ENCODE assay signal across 8 mouse cellular contexts in genomic region chr12:72236564-72237011, GRCm38 (mm10). TPM values are rescaled to one million over a fixed set of nuclear protein-coding genes. Genes with fewer than 3 reads are reported as not detected.
A peak's percentile ranks its signal among the peaks of the same experiment; 100 is the strongest.
DNase-seq lines count a peak whose midpoint lies in the region; ATAC-seq lines count a peak whose summit lies in the region.

No protein-coding gene starts in this region.

- peak overlapping the region; percentile 61 for H3K9ac ChIP-seq in embryonic facial prominence, embryonic 14.5 days (ENCODE audit: low read depth, low read length)
- H3K9ac ChIP-seq in liver, embryonic 15.5 days, result no peak overlapping the region

- no peak overlapping the region; the same call in 1 of the 2 replicates for H3K27ac ChIP-seq in embryonic facial prominence, embryonic 14.5 days (replicated peaks; ENCODE audit: low read depth, low read length)
- peak overlapping the region; percentile 65; the same call in 1 of the 2 replicates for H3K27ac ChIP-seq in heart, embryonic 10.5 days
- no peak overlapping the region for H3K27ac ChIP-seq in liver, embryonic 15.5 days (replicated peaks)

- no peaks in the 10 kb centered on the region for H3K9me3 ChIP-seq in embryonic facial prominence, embryonic 14.5 days (ENCODE audit: control insufficient read depth, low read length)
- H3K9me3 ChIP-seq in heart, embryonic 10.5 days, result no peaks in the 10 kb centered on the region
- H3K9me3 ChIP-seq in liver, embryonic 15.5 days (replicated peaks), result no peaks in the 10 kb centered on the region

- peaks cover 17% of the 10 kb centered on the region for H3K27me3 ChIP-seq in embryonic facial prominence, embryonic 14.5 days (replicated peaks; ENCODE audit: control insufficient read depth, insufficient read depth, low read length)
- peaks cover 36% of the 10 kb centered on the region for H3K27me3 ChIP-seq in heart, embryonic 10.5 days (ENCODE audit: insufficient read depth, poor library complexity, severe bottlenecking)
- H3K27me3 ChIP-seq in liver, embryonic 15.5 days, result peaks cover 36% of the 10 kb centered on the region

- peaks cover 4% of the 10 kb centered on the region; the same call in 1 of the 2 replicates for H3K4me1 ChIP-seq in embryonic facial prominence, embryonic 14.5 days (ENCODE audit: control insufficient read depth, insufficient read depth, low read length)
- H3K4me1 ChIP-seq in heart, embryonic 10.5 days, result peaks cover 19% of the 10 kb centered on the region; the same call in 1 of the 2 replicates
- H3K4me1 ChIP-seq in liver, embryonic 15.5 days (replicated peaks), result no peaks in the 10 kb centered on the region

- H3K36me3 ChIP-seq in embryonic facial prominence, embryonic 14.5 days (ENCODE audit: control insufficient read depth, insufficient read depth, low read length), result no peaks in the 10 kb centered on the region
- H3K36me3 ChIP-seq in heart, embryonic 10.5 days, result no peaks in the 10 kb centered on the region
- H3K36me3 ChIP-seq in liver, embryonic 15.5 days (replicated peaks), result no peaks in the 10 kb centered on the region

- peak; percentile 94 for ATAC-seq in embryonic facial prominence, embryonic 14.5 days (ENCODE audit: low read depth)
- no peak for ATAC-seq in liver, embryonic 15.5 days (ENCODE audit: insufficient read depth)
- ATAC-seq in inflammation-experienced regulatory T-cells, adult 6 months, result no peak

- peak overlapping the region; percentile 50 for H3K4me3 ChIP-seq in embryonic facial prominence, embryonic 14.5 days (ENCODE audit: low read depth, low read length)
- peak overlapping the region; percentile 66 for H3K4me3 ChIP-seq in heart, embryonic 10.5 days
- peak overlapping the region; percentile 30 for H3K4me3 ChIP-seq in liver, embryonic 15.5 days (replicated peaks)

- 0% methylated on average over 32 of the region's 56 CpGs for WGBS in embryonic facial prominence, embryonic 14.5 days
- under 1% methylated on average over 56 of the region's 56 CpGs for WGBS in heart, embryonic 10.5 days
- under 1% methylated on average over 56 of the region's 56 CpGs for WGBS in liver, embryonic 15.5 days (ENCODE audit: insufficient replicate concordance)

- DNase-seq in urinary bladder, postnatal 14 days (ENCODE audit: low spot score), result peak; percentile 26
- DNase-seq in urinary bladder, adult 2 months (ENCODE audit: low spot score), result no peak
- peak; percentile 89 for DNase-seq in embryonic facial prominence, embryonic 14.5 days (ENCODE audit: low spot score)
- peak; percentile 76 for DNase-seq in heart, embryonic 10.5 days (ENCODE audit: low spot score)
- peak; percentile 75 to 83 for DNase-seq in kidney, postnatal 4 days
- peak; percentile 25 for DNase-seq in ovary, postnatal 14 days (ENCODE audit: low spot score)

- peak overlapping the region; percentile 92 for H3K4me2 ChIP-seq in embryonic facial prominence, embryonic 14.5 days (ENCODE audit: low read depth, low read length)
- peak overlapping the region; percentile 61 for H3K4me2 ChIP-seq in liver, embryonic 15.5 days

RNA-seq across cellular contexts. Expression of gene Ccdc175, which starts 51.8 kb away (rescaled TPM):
- not detected in 2 replicates for polyA plus RNA-seq in urinary bladder, adult 2 months (2012; rRNA removed)
- not detected in 2 replicates for polyA plus RNA-seq in embryonic facial prominence, embryonic 14.5 days (2014; fragmentation: Nextera tagmentation; extraction: Ambion mirVana)
- not detected in 2 replicates for polyA plus RNA-seq in heart, embryonic 10.5 days (2016; fragmentation: Nextera tagmentation; extraction: Ambion mirVana)
- polyA plus RNA-seq in liver, embryonic 15.5 days (2015; fragmentation: Nextera tagmentation; extraction: Ambion mirVana), result not detected in 2 replicates
- under 1 TPM in 2 of 3 experiments, not detected in 1; 0.21 to 0.28 TPM for polyA plus RNA-seq in inflammation-experienced regulatory T-cells, adult 6 months (2017; shearing (Covaris generic))
